Mouse (Mus musculus) C2C12 (cell line): ENCODE results near the gene Slc6a2.

Source experiments
- CTCF ChIP-seq: IDR thresholded peaks from one replicate; pipeline ENCODE4 v1.5.1; 2011; ENCODE audit not compliant: control insufficient read depth, insufficient read depth, insufficient read length
- USF1 ChIP-seq: IDR thresholded peaks from one replicate; pipeline ENCODE4 v1.6.1; 2011; ENCODE audit warnings: low read depth, mild to moderate bottlenecking, control low read depth, moderate library complexity

GRCm38 (mm10) chr8:93014300-93014699 is 54.4 kb downstream of the Slc6a2 start:
- TF ChIP-seq CTCF (no peak), USF1 (no peak)
